Mouse (Mus musculus): ENCODE data around the gene Heatr1. TPM values are rescaled to one million over a fixed set of nuclear protein-coding genes. Genes with fewer than 3 reads are reported as not detected.
"Not testable (repeated sequence)": the region's sequence is repeated elsewhere in the genome, so short reads cannot be mapped to it uniquely, and the experiment has no call there.

Heatr1 gene
- polyA plus RNA-seq, 2 experiments: 10.9 to 13.5 TPM

- under 1% methylated on average over 59 of the region's 59 CpGs for WGBS (ENCODE audit: insufficient replicate concordance)
- peak; percentile 94 for ATAC-seq (ENCODE audit: insufficient read depth)
Observed at GRCm38 (mm10) chr13:12460881-12461729, 66.3 kb downstream of the Heatr1 start.

GRCm38 (mm10) chr13:12461730-12462119 is 66.9 kb downstream of the Heatr1 start:
- WGBS (ENCODE audit: insufficient replicate concordance): 5% methylated on average over 7 of the region's 7 CpGs
- DNase-seq (ENCODE audit: low read depth in 3 of 3, low spot score in 3 of 3) (no peak), ATAC-seq (ENCODE audit: insufficient read depth) (no peak)
- Histone ChIP-seq H3K9ac (replicated peaks) (peak overlapping the region; percentile 82), H3K4me1 (replicated peaks; ENCODE audit: control insufficient read depth in 2 of 2, insufficient read depth in 2 of 2, low read length in 1 of 2) (peaks cover 0 to 12% of the 10 kb centered on the region in 2 experiments; a peak in 3 of 4 replicates), H3K27ac (no peak overlapping the region), H3K4me2 (ENCODE audit: low read depth) (peak overlapping the region; percentile 95), H3K27me3 (ENCODE audit: control insufficient read depth, insufficient read depth, low read length) (no peaks in the 10 kb centered on the region), H3K36me3 (replicated peaks; ENCODE audit: control insufficient read depth, insufficient read depth, low read depth) (no peaks in the 10 kb centered on the region; the same call in 1 of the 2 replicates), H3K9me3 (ENCODE audit: control insufficient read depth, low read length) (no peaks in the 10 kb centered on the region), H3K4me3 (ENCODE audit: insufficient read depth in 1 of 2, low read depth in 2 of 2, low read length in 2 of 2) (peak overlapping the region; percentile 81 to 85)
- TF ChIP-seq EP300 (IDR thresholded peaks at IDR 0.05; ENCODE audit: low read depth) (no peak), CTCF (IDR thresholded peaks at IDR 0.05; ENCODE audit: low read depth) (no peak)

More at GRCm38 (mm10) chr13:12460881-12461729, 66.3 kb downstream of the Heatr1 start:
- Histone ChIP-seq H3K4me2 (ENCODE audit: low read depth) (peak overlapping the region; percentile 95), H3K4me3 (ENCODE audit: insufficient read depth in 1 of 2, low read depth in 2 of 2, low read length in 2 of 2) (peak overlapping the region; percentile 81 to 85), H3K4me1 (replicated peaks; ENCODE audit: control insufficient read depth in 2 of 2, insufficient read depth in 2 of 2, low read length in 1 of 2) (peaks cover 0 to 12% of the 10 kb centered on the region in 2 experiments; a peak in 3 of 4 replicates), H3K9ac (replicated peaks) (peak overlapping the region; percentile 82), H3K27ac (peak overlapping the region; percentile 76), H3K27me3 (ENCODE audit: control insufficient read depth, insufficient read depth, low read length) (no peaks in the 10 kb centered on the region), H3K36me3 (replicated peaks; ENCODE audit: control insufficient read depth, insufficient read depth, low read depth) (no peaks in the 10 kb centered on the region; the same call in 1 of the 2 replicates), H3K9me3 (ENCODE audit: control insufficient read depth, low read length) (no peaks in the 10 kb centered on the region)
- TF ChIP-seq CTCF (IDR thresholded peaks at IDR 0.05; ENCODE audit: low read depth): no peak
- TF ChIP-seq EP300 (IDR thresholded peaks at IDR 0.05; ENCODE audit: low read depth): peak; percentile 32; the same call in 1 of the 2 replicates
- peak; percentile 79 to 87 (median 79) for DNase-seq (ENCODE audit: low read depth in 3 of 3, low spot score in 3 of 3)

GRCm38 (mm10) chr13:12462623-12463022 is 67.8 kb downstream of the Heatr1 start:
- peaks cover 0 to 12% of the 10 kb centered on the region in 2 experiments; a peak in 3 of 4 replicates for H3K4me1 ChIP-seq (replicated peaks; ENCODE audit: control insufficient read depth in 2 of 2, insufficient read depth in 2 of 2, low read length in 1 of 2)
- H3K9me3 ChIP-seq (ENCODE audit: control insufficient read depth, low read length): no peaks in the 10 kb centered on the region
- DNase-seq (ENCODE audit: low read depth in 3 of 3, low spot score in 3 of 3): no peak
- WGBS (ENCODE audit: insufficient replicate concordance): 62% methylated on average over 4 of the region's 4 CpGs
- H3K4me2 ChIP-seq (ENCODE audit: low read depth): no peak overlapping the region
- H3K27ac ChIP-seq: no peak overlapping the region
- ATAC-seq (ENCODE audit: insufficient read depth): no peak
- H3K9ac ChIP-seq (replicated peaks): no peak overlapping the region
- H3K27me3 ChIP-seq (ENCODE audit: control insufficient read depth, insufficient read depth, low read length): no peaks in the 10 kb centered on the region
- no peak overlapping the region for H3K4me3 ChIP-seq (ENCODE audit: insufficient read depth in 1 of 2, low read depth in 2 of 2, low read length in 2 of 2)
- TF ChIP-seq CTCF (IDR thresholded peaks at IDR 0.05; ENCODE audit: low read depth) (no peak), EP300 (IDR thresholded peaks at IDR 0.05; ENCODE audit: low read depth) (no peak)
- no peaks in the 10 kb centered on the region; the same call in 1 of the 2 replicates for H3K36me3 ChIP-seq (replicated peaks; ENCODE audit: control insufficient read depth, insufficient read depth, low read depth)

GRCm38 (mm10) chr13:12464159-12464558 is 69.3 kb downstream of the Heatr1 start:
- H3K4me3 ChIP-seq (ENCODE audit: insufficient read depth in 1 of 2, low read depth in 2 of 2, low read length in 2 of 2); H3K9ac ChIP-seq (replicated peaks); H3K9me3 ChIP-seq (ENCODE audit: control insufficient read depth, low read length); H3K27ac ChIP-seq; ATAC-seq (ENCODE audit: insufficient read depth); H3K4me2 ChIP-seq (ENCODE audit: low read depth); DNase-seq (ENCODE audit: low read depth in 3 of 3, low spot score in 3 of 3); H3K27me3 ChIP-seq (ENCODE audit: control insufficient read depth, insufficient read depth, low read length); H3K36me3 ChIP-seq (replicated peaks; ENCODE audit: control insufficient read depth, insufficient read depth, low read depth): not testable (repeated sequence)
- 68% methylated on average over 6 of the region's 6 CpGs for WGBS (ENCODE audit: insufficient replicate concordance)
- peaks cover 0 to 12% of the 10 kb centered on the region in 2 experiments; a peak in 3 of 4 replicates for H3K4me1 ChIP-seq (replicated peaks; ENCODE audit: control insufficient read depth in 2 of 2, insufficient read depth in 2 of 2, low read length in 1 of 2)

- WGBS (ENCODE audit: insufficient replicate concordance): 45% methylated on average over 1 of the region's 1 CpGs
- DNase-seq (ENCODE audit: low read depth in 3 of 3, low spot score in 3 of 3) (no peak), ATAC-seq (ENCODE audit: insufficient read depth) (no peak)
- Histone ChIP-seq H3K27me3 (ENCODE audit: control insufficient read depth, insufficient read depth, low read length) (no peaks in the 10 kb centered on the region), H3K9ac (replicated peaks) (no peak within 1 kb of the TSS), H3K4me2 (ENCODE audit: low read depth) (no peak within 1 kb of the TSS), H3K27ac (no peak within 1 kb of the TSS), H3K4me1 (replicated peaks; ENCODE audit: control insufficient read depth in 2 of 2, insufficient read depth in 2 of 2, low read length in 1 of 2) (peaks cover 0 to 16% of the 10 kb centered on the region in 2 experiments; a peak in 3 of 4 replicates), H3K4me3 (ENCODE audit: insufficient read depth in 1 of 2, low read depth in 2 of 2, low read length in 2 of 2) (no peak within 1 kb of the TSS), H3K36me3 (replicated peaks; ENCODE audit: control insufficient read depth, insufficient read depth, low read depth) (no peaks in the 10 kb centered on the region), H3K9me3 (ENCODE audit: control insufficient read depth, low read length) (no peaks in the 10 kb centered on the region)
- TF ChIP-seq CTCF (IDR thresholded peaks at IDR 0.05; ENCODE audit: low read depth) (no peak), EP300 (IDR thresholded peaks at IDR 0.05; ENCODE audit: low read depth) (no peak)
Observed at GRCm38 (mm10) chr13:12464844-12465243, 70.0 kb downstream of the Heatr1 start, which contains the start of gene Lgals8. Gene Lgals8 (minus strand): TSS chr13:12464944.

Data from liver, embryonic 14.5 days (tissue).